Mouse (Mus musculus): Measurements from ENCODE around the gene Acsf3. TPM values are rescaled to one million over a fixed set of nuclear protein-coding genes. Genes with fewer than 3 reads are reported as not detected.

The Acsf3 gene
- polyA plus RNA-seq, 1 experiment from 2014 or later, result 14.7 TPM

DNA sequence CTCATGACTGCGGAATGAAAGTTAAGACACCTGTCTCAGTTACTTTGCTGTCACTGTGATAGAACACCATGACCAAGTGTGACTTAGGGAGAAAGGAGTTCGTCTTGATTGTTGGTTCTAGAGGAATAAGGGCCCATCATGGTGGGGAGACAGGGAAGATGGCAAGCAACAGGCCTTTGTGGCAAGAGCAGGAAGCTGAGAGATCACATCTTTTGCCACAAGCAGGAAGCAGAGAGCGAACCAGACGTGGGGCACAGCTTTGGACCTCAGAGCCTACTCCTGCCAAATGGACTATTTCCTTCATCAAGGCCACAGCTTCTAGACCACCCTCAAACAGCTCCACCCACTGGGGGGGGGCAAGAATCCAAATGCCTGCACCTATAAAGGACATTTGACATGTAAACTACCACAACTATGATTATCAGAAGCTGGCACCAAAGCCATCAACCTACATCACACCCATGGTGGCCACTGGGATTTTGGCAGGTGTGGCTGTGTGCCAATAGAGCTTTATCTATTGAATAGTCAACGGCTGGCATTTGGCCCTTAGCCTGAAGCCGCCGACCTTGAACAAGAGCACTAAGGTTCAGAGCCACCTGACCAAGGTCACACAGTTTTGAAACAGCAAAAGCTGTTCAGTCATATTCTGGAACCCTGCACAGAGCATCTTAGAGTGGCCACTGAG, 10.4 kb upstream of the Acsf3 start:
- TF ChIP-seq EP300 (optimal IDR thresholded peaks at IDR 0.05), result no peak
- TF ChIP-seq CTCF (IDR thresholded peaks at IDR 0.05; ENCODE audit: low read depth), result no peak
- H3K4me2 ChIP-seq (replicated peaks; ENCODE audit: low read depth), result no peak overlapping the region
- H3K27me3 ChIP-seq (ENCODE audit: control insufficient read depth, insufficient read depth, low read length), result no peaks in the 10 kb centered on the region
- H3K9ac ChIP-seq (ENCODE audit: low read length), result no peak overlapping the region
- H3K4me1 ChIP-seq (replicated peaks; ENCODE audit: control insufficient read depth, insufficient read depth), result no peaks in the 10 kb centered on the region
- 83% methylated on average over 7 of the region's 7 CpGs for WGBS
- no peak overlapping the region for H3K4me3 ChIP-seq (ENCODE audit: low read depth, low read length)
- DNase-seq (ENCODE audit: low spot score) (no peak), ATAC-seq (ENCODE audit: low FRiP score, low TSS enrichment) (no peak)
- H3K27ac ChIP-seq (replicated peaks), result no peak overlapping the region
- no peaks in the 10 kb centered on the region for H3K36me3 ChIP-seq (ENCODE audit: control insufficient read depth, insufficient read depth, low read length)
- no peaks in the 10 kb centered on the region for H3K9me3 ChIP-seq (ENCODE audit: control insufficient read depth, low read length)

DNA sequence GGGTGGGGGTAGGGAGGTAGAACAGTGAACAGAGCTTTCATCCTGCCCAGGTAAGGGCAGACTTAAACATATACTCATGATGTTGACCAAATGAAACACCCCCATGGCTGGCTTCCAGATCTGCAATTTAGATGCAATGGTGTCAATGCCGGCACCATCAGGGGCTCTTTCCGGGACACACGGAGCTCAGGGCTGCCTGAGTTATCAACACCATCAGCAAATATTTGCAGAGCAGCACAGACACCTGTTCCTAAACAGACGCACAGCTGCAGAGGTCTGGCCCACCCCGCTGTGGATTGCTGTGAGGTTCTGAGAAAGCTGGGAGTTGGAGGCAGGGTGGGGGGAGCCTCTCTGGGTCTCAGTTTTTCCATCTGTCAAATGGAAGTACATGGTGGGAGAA, 9.1 kb upstream of the Acsf3 start:
- H3K4me1 ChIP-seq (replicated peaks; ENCODE audit: control insufficient read depth, insufficient read depth), result no peaks in the 10 kb centered on the region
- peak; percentile 28 for DNase-seq (ENCODE audit: low spot score)
- TF ChIP-seq EP300 (optimal IDR thresholded peaks at IDR 0.05) (no peak), CTCF (IDR thresholded peaks at IDR 0.05; ENCODE audit: low read depth) (no peak)
- no peaks in the 10 kb centered on the region for H3K27me3 ChIP-seq (ENCODE audit: control insufficient read depth, insufficient read depth, low read length)
- WGBS, result 34% methylated on average over 5 of the region's 5 CpGs
- ATAC-seq (ENCODE audit: low FRiP score, low TSS enrichment), result no peak
- no peak overlapping the region for H3K9ac ChIP-seq (ENCODE audit: low read length)
- H3K4me2 ChIP-seq (replicated peaks; ENCODE audit: low read depth), result no peak overlapping the region
- H3K36me3 ChIP-seq (ENCODE audit: control insufficient read depth, insufficient read depth, low read length), result no peaks in the 10 kb centered on the region
- H3K4me3 ChIP-seq (ENCODE audit: low read depth, low read length), result no peak overlapping the region
- no peaks in the 10 kb centered on the region for H3K9me3 ChIP-seq (ENCODE audit: control insufficient read depth, low read length)
- H3K27ac ChIP-seq (replicated peaks), result no peak overlapping the region

DNA sequence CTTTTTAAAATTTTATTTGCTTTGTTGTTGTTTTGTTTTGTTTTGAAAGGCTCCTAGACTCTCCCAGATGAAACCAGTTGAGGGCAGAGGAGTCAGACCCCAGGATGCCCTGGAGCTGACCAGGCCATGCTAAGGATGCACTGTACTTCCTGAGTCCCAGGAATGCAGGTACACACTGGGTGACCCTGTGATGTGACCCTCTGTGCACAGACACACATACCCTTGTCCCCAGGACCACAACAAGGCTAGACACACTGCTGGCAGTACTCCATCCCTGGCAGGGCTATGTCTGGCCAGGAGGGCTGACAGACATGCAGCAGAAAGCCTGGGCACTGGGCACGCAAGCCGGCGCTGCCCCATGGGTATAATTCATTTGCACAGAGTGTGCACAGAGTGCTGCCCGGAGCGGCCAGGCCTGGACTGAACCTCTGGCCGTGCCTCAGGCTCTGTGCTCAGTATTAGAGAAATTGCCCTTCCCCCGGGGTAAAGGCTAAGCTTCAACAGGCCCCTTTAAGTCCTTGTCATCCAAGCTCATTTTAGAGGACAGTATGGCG, 8.6 kb upstream of the Acsf3 start:
- TF ChIP-seq EP300 (optimal IDR thresholded peaks at IDR 0.05) (no peak), CTCF (IDR thresholded peaks at IDR 0.05; ENCODE audit: low read depth) (no peak)
- H3K4me3 ChIP-seq (ENCODE audit: low read depth, low read length), result no peak overlapping the region
- H3K4me1 ChIP-seq (replicated peaks; ENCODE audit: control insufficient read depth, insufficient read depth), result no peaks in the 10 kb centered on the region
- 69% methylated on average over 8 of the region's 8 CpGs for WGBS
- DNase-seq (ENCODE audit: low spot score) (no peak), ATAC-seq (ENCODE audit: low FRiP score, low TSS enrichment) (no peak)
- H3K27me3 ChIP-seq (ENCODE audit: control insufficient read depth, insufficient read depth, low read length), result no peaks in the 10 kb centered on the region
- no peaks in the 10 kb centered on the region for H3K36me3 ChIP-seq (ENCODE audit: control insufficient read depth, insufficient read depth, low read length)
- H3K9me3 ChIP-seq (ENCODE audit: control insufficient read depth, low read length), result no peaks in the 10 kb centered on the region
- H3K27ac ChIP-seq (replicated peaks), result no peak overlapping the region
- H3K4me2 ChIP-seq (replicated peaks; ENCODE audit: low read depth), result no peak overlapping the region
- H3K9ac ChIP-seq (ENCODE audit: low read length), result no peak overlapping the region

DNA sequence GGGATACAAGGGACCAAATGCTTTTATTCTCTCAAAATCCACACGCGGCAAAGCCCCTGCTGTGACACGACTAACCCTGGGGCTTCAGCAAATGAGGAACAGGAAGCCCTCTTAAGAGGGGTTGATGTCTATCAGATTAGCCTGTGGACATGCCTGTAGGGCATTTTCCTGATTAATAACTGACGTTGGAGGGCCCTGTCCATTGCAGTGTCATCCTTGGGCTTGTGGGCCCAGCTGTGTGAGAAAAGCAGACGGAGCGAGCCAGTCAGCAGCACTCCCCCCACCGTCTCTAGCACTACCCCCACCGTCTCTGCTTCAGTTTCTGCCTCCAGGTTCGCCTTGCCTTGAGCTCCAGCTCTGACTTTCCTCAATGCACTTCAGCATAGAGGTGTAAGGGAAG, 8.1 kb upstream of the Acsf3 start:
- WGBS, result 62% methylated on average over 9 of the region's 9 CpGs
- no peak for DNase-seq (ENCODE audit: low spot score)
- H3K4me1 ChIP-seq (replicated peaks; ENCODE audit: control insufficient read depth, insufficient read depth), result no peaks in the 10 kb centered on the region
- H3K27me3 ChIP-seq (ENCODE audit: control insufficient read depth, insufficient read depth, low read length), result no peaks in the 10 kb centered on the region
- no peak overlapping the region for H3K4me3 ChIP-seq (ENCODE audit: low read depth, low read length)
- no peak for ATAC-seq (ENCODE audit: low FRiP score, low TSS enrichment)
- TF ChIP-seq EP300 (optimal IDR thresholded peaks at IDR 0.05) (no peak), CTCF (IDR thresholded peaks at IDR 0.05; ENCODE audit: low read depth) (no peak)
- H3K27ac ChIP-seq (replicated peaks), result no peak overlapping the region
- H3K9ac ChIP-seq (ENCODE audit: low read length), result no peak overlapping the region
- no peaks in the 10 kb centered on the region for H3K36me3 ChIP-seq (ENCODE audit: control insufficient read depth, insufficient read depth, low read length)
- no peak overlapping the region for H3K4me2 ChIP-seq (replicated peaks; ENCODE audit: low read depth)
- no peaks in the 10 kb centered on the region for H3K9me3 ChIP-seq (ENCODE audit: control insufficient read depth, low read length)

DNA sequence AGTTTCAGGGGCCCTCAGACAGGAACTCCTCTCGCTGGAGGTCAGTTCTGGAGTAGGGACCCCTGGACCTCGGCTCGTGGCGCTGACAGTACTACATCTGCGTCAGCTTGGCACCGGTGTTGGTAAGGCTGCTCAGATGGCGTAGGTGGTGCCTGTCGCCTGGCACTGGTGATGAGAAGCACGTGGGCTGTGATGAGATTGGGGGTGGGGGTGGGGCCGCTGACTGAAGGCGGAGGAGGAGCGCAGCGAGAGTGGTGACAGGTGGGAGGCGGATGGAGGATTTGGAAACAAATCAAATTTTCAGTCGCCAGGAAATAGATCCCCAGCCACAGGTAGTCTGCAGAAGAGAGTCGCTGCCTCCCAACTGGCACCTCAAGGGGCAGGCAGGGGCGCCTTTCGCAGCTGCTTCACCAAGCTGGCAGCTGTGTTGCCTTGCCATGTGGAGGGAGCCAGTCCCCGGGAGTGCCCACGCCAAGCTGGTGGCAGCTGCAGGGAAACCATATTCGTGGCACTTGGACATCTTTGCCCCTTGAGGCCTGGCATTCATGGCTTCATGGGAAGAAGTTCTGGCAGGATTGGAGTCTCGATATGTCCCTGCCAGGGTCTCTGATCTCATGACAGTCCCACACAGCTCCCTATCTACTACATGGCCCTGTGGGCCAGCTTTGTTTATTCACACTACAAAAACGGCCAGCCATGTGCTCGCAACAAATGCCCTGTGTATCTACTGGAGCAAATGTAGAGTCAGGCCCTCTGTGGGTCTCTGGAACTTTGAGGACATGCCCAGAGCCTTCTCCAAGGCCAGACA, 5.8 kb upstream of the Acsf3 start:
- no peak overlapping the region for H3K27ac ChIP-seq (replicated peaks)
- H3K9me3 ChIP-seq (ENCODE audit: control insufficient read depth, low read length), result no peaks in the 10 kb centered on the region
- no peak overlapping the region for H3K9ac ChIP-seq (ENCODE audit: low read length)
- no peak overlapping the region for H3K4me2 ChIP-seq (replicated peaks; ENCODE audit: low read depth)
- WGBS, result 56% methylated on average over 24 of the region's 24 CpGs
- H3K4me1 ChIP-seq (replicated peaks; ENCODE audit: control insufficient read depth, insufficient read depth), result no peaks in the 10 kb centered on the region
- no peak for ATAC-seq (ENCODE audit: low FRiP score, low TSS enrichment)
- H3K27me3 ChIP-seq (ENCODE audit: control insufficient read depth, insufficient read depth, low read length), result no peaks in the 10 kb centered on the region
- no peak overlapping the region for H3K4me3 ChIP-seq (ENCODE audit: low read depth, low read length)
- TF ChIP-seq EP300 (optimal IDR thresholded peaks at IDR 0.05), result no peak
- TF ChIP-seq CTCF (IDR thresholded peaks at IDR 0.05; ENCODE audit: low read depth), result no peak
- H3K36me3 ChIP-seq (ENCODE audit: control insufficient read depth, insufficient read depth, low read length), result no peaks in the 10 kb centered on the region
- DNase-seq (ENCODE audit: low spot score), result no peak
